Mouse (Mus musculus) forebrain, embryonic 14.5 days (tissue): ENCODE measurements around the gene Dhx35. TPM values are rescaled to one million over a fixed set of nuclear protein-coding genes. Genes with fewer than 3 reads are reported as not detected.

Experiments
- ATAC-seq: fragments of 200-750 bp; cut with Nextera tagmentation; 2 replicates; pipeline ENCODE4 v1.8.0; 2017; ENCODE audit warnings: mild to moderate bottlenecking, moderate library complexity
- DNase-seq: peaks from one replicate; pipeline ENCODE4 v3.0.0-alpha.2; 2015; ENCODE audit warnings: low spot score
- H3K27ac ChIP-seq: fragments of 300-500 bp; sonication (generic); 2 replicates; pipeline ENCODE4 v1.5.1; 2014; ENCODE audit warnings: low read depth, mild to moderate bottlenecking, control low read depth, low read length, moderate library complexity
- H3K27me3 ChIP-seq: fragments of 300-500 bp; sonication (generic); replicated peaks from 2 replicates; pipeline ENCODE4 v1.6.1; 2014; ENCODE audit warnings: low read length, control low read depth, mixed read lengths; ENCODE audit not compliant: control insufficient read depth, insufficient read depth
- H3K36me3 ChIP-seq: fragments of 300-500 bp; sonication (generic); 2 replicates; pipeline ENCODE4 v1.6.1; 2014; ENCODE audit warnings: low read length, control low read depth; ENCODE audit not compliant: control insufficient read depth, insufficient read depth
- H3K4me1 ChIP-seq: fragments of 300-500 bp; sonication (generic); 2 replicates; pipeline ENCODE4 v1.6.1; 2014; ENCODE audit warnings: antibody characterized with exemption, low read length, control low read depth; ENCODE audit not compliant: control insufficient read depth, insufficient read depth
- H3K4me2 ChIP-seq: fragments of 300-500 bp; sonication (generic); 2 replicates; pipeline ENCODE4 v1.6.1; 2014; ENCODE audit warnings: mild to moderate bottlenecking, control low read depth, low read length
- H3K4me3 ChIP-seq: fragments of 300-500 bp; sonication (generic); 2 replicates; pipeline ENCODE4 v1.5.1; 2014; ENCODE audit warnings: low read depth, low read length, control low read depth
- H3K9ac ChIP-seq: fragments of 300-500 bp; sonication (generic); 2 replicates; pipeline ENCODE4 v1.6.1; 2014; ENCODE audit warnings: mild to moderate bottlenecking, low read length, control low read depth, moderate library complexity
- H3K9me3 ChIP-seq: fragments of 300-500 bp; sonication (generic); replicated peaks from 2 replicates; pipeline ENCODE4 v1.6.1; 2016; ENCODE audit warnings: low read length, control low read depth, mixed read lengths; ENCODE audit not compliant: control insufficient read depth
- WGBS: fragments of 180-500 bp; shearing (Covaris S2); extraction: QIAGEN DNeasy Blood & Tissue Kit; methylation state at CpG from one replicate; pipeline ENCODE4 v1.1.7; 2014; 5-methylcytosine and 5-hydroxymethylcytosine counted together
- polyA plus RNA-seq: library from polyadenylated mRNA; unstranded; fragments of >200 nt; fragmentation: Nextera tagmentation; extraction: Ambion mirVana; gene quantifications from 2 replicates; pipeline ENCODE4 v1.2.1, GENCODE M21; 2014

Dhx35 gene
- 15.6 and 16.1 TPM in 2 replicates for polyA plus RNA-seq

GRCm38 (mm10) chr2:158794494-158795004, at the start of gene Dhx35:
TSS of gene Dhx35 (plus strand) at chr2:158794807.
- peak within 1 kb of the TSS; percentile 73 for H3K4me3 ChIP-seq
- WGBS = 0% methylated on average over 31 of the region's 33 CpGs
- H3K27ac ChIP-seq = peak within 1 kb of the TSS; percentile 77
- DNase-seq (peak; percentile 98), ATAC-seq (peak; percentile 100)
- H3K9me3 ChIP-seq = no peaks in the 10 kb centered on the region
- peak within 1 kb of the TSS; percentile 73 for H3K4me2 ChIP-seq
- H3K9ac ChIP-seq = peak within 1 kb of the TSS; percentile 78
- no peaks in the 10 kb centered on the region for H3K27me3 ChIP-seq
- peaks cover 10% of the 10 kb centered on the region for H3K4me1 ChIP-seq
- H3K36me3 ChIP-seq = no peaks in the 10 kb centered on the region

GRCm38 (mm10) chr2:158745049-158745482, 49.5 kb upstream of the Dhx35 start:
- 18% methylated on average over 2 of the region's 2 CpGs for WGBS
- H3K9ac ChIP-seq = no peak overlapping the region
- no peak overlapping the region for H3K4me3 ChIP-seq
- DNase-seq = peak; percentile 74
- no peaks in the 10 kb centered on the region for H3K4me1 ChIP-seq
- H3K27me3 ChIP-seq = no peaks in the 10 kb centered on the region
- no peak overlapping the region for H3K4me2 ChIP-seq
- no peaks in the 10 kb centered on the region for H3K9me3 ChIP-seq
- peak; percentile 78 for ATAC-seq
- H3K27ac ChIP-seq = no peak overlapping the region
- H3K36me3 ChIP-seq = no peaks in the 10 kb centered on the region

- ATAC-seq (no peak), DNase-seq (no peak)
- no peaks in the 10 kb centered on the region for H3K9me3 ChIP-seq
- H3K27me3 ChIP-seq = no peaks in the 10 kb centered on the region
- no peaks in the 10 kb centered on the region for H3K36me3 ChIP-seq
- H3K4me1 ChIP-seq = no peaks in the 10 kb centered on the region
- no peak overlapping the region for H3K4me3 ChIP-seq
- H3K4me2 ChIP-seq = no peak overlapping the region
- 71% methylated on average over 11 of the region's 11 CpGs for WGBS
- H3K9ac ChIP-seq = no peak overlapping the region
- no peak overlapping the region for H3K27ac ChIP-seq
Observed at GRCm38 (mm10) chr2:158746164-158746563, 48.4 kb upstream of the Dhx35 start.

DNA sequence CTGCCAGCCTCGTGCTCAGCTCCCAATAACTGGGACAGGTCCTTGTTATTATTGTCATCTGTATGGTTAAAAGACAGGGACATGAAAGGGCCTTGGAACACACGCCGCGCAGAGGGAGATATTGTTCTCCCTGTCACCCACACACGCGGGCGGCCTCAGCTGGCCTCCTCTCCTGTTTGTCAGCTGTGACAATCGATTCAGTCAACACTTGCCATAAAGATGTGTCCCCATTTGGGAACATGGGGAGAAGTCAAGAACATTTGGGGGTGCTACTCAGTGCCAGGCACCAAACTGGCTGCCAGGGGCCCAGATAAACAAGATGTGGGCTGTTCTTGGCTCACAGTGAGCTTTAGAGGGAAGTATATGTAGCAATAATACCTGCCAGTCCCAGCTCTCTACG, 45.2 kb upstream of the Dhx35 start:
- Histone ChIP-seq H3K4me1 (no peaks in the 10 kb centered on the region), H3K4me3 (no peak overlapping the region), H3K9ac (no peak overlapping the region), H3K27ac (no peak overlapping the region), H3K27me3 (no peaks in the 10 kb centered on the region), H3K36me3 (no peaks in the 10 kb centered on the region), H3K9me3 (no peaks in the 10 kb centered on the region), H3K4me2 (no peak overlapping the region)
- DNase-seq = no peak
- 80% methylated on average over 9 of the region's 9 CpGs for WGBS
- ATAC-seq = no peak

GRCm38 (mm10) chr2:158760231-158760630, 34.4 kb upstream of the Dhx35 start:
- no peak overlapping the region for H3K9ac ChIP-seq
- H3K4me3 ChIP-seq = no peak overlapping the region
- no peaks in the 10 kb centered on the region for H3K36me3 ChIP-seq
- no peak overlapping the region for H3K27ac ChIP-seq
- no peak overlapping the region for H3K4me2 ChIP-seq
- no peaks in the 10 kb centered on the region for H3K27me3 ChIP-seq
- H3K4me1 ChIP-seq = no peaks in the 10 kb centered on the region
- ATAC-seq (no peak), DNase-seq (no peak)
- 73% methylated on average over 2 of the region's 2 CpGs for WGBS
- H3K9me3 ChIP-seq = no peaks in the 10 kb centered on the region

DNA sequence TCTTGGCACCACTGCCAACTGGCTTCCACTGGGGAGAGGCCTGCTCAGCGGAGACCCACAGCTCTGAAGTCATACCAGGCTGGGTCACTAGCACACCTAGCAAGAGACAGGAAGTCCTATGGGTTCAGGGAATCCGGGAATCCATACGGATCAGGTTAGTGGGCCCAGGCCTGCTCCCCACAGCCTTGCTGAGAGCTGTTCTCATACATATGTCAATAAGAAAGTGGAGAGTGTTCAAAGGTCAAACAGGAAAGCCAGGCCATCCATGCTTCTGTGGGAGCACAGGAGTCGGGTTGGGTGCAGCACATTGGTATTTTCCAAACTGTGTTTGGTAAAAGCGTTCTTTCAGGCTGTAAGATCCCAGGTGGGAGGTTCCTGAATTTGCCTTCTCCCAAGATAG, 32.3 kb upstream of the Dhx35 start:
- WGBS = 90% methylated on average over 5 of the region's 5 CpGs
- no peak for ATAC-seq
- H3K4me2 ChIP-seq = no peak overlapping the region
- H3K27ac ChIP-seq = no peak overlapping the region
- no peak overlapping the region for H3K9ac ChIP-seq
- H3K36me3 ChIP-seq = no peaks in the 10 kb centered on the region
- DNase-seq = no peak
- H3K4me3 ChIP-seq = no peak overlapping the region
- no peaks in the 10 kb centered on the region for H3K4me1 ChIP-seq
- no peaks in the 10 kb centered on the region for H3K27me3 ChIP-seq
- no peaks in the 10 kb centered on the region for H3K9me3 ChIP-seq

DNA sequence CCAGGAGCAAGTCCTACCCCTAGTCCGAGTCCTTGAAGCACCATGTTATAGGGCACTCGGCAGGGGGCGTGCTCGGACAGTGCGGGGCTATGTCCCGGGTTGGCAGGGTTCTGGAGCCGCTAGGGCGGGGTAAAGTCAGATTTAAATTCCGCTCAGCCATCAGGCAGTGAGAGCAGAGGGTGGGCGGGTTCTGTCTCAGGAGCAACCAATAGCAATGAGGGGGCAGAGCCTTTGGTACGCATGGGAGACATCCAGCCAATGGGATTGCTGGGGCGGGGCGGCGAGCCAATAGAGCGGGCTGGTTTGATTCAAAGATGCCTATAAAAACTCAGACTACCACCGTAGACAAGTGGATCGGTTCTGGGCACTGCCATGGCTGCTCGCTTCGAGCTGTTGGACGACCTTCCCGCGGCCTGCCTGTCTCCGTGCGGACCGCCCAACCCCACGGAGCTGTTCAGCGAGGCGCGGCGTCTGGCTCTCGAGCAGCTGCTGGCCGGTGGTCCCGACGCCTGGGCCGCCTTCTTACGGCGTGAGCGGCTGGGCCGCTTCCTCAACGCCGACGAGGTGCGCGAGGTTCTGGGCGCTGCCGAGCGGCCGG, 26.8 kb upstream of the Dhx35 start, which contains the start of gene Fam83d:
Gene Fam83d (plus strand): TSS at position 352 of the 598 bp plus-strand sequence.
- Histone ChIP-seq H3K9me3 (no peaks in the 10 kb centered on the region), H3K4me1 (peaks cover 28% of the 10 kb centered on the region), H3K27ac (peak within 1 kb of the TSS; percentile 60; the same call in 1 of the 2 replicates), H3K4me2 (peak within 1 kb of the TSS; percentile 97), H3K36me3 (no peaks in the 10 kb centered on the region), H3K9ac (peak within 1 kb of the TSS; percentile 70), H3K27me3 (no peaks in the 10 kb centered on the region), H3K4me3 (peak within 1 kb of the TSS; percentile 66)
- ATAC-seq (peak; percentile 99), DNase-seq (peak; percentile 98)
- under 1% methylated on average over 44 of the region's 48 CpGs for WGBS

DNA sequence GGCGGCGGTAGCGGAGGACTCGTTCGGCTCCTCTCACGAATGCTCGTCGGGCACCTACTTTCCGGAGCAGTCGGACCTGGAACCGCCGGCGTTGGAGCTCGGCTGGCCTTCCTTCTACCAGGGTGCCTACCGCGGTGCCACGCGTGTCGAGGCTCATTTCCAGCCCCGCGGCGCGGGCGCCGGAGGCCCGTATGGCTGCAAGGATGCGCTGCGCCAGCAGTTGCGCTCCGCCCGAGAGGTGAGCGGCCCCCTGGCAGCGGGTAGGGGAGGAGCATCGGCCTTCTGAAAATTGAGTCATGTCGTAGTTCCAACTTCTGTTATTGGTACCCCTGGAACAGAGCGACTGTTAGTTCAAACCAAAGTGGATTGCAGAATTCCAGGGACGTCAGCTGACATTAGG, 26.3 kb upstream of the Dhx35 start:
- peak; percentile 29 for ATAC-seq
- 0% methylated on average over 37 of the region's 37 CpGs for WGBS

GRCm38 (mm10) chr2:158768771-158769170, 25.8 kb upstream of the Dhx35 start:
- Histone ChIP-seq H3K4me3 (peak overlapping the region; percentile 66), H3K4me2 (peak overlapping the region; percentile 97), H3K27ac (no peak overlapping the region), H3K27me3 (no peaks in the 10 kb centered on the region), H3K9me3 (no peaks in the 10 kb centered on the region), H3K4me1 (peaks cover 28% of the 10 kb centered on the region), H3K36me3 (0 out of 2 replicates have a peak, but pooled peaks cover 3% of the 10 kb centered on the region), H3K9ac (peak overlapping the region; percentile 70)
- no peak for ATAC-seq
- 11% methylated on average over 5 of the region's 5 CpGs for WGBS
- DNase-seq = no peak

More for the DNA sequence above, 26.3 kb upstream of the Dhx35 start:
- peak overlapping the region; percentile 97 for H3K4me2 ChIP-seq
- DNase-seq = peak; percentile 46
- no peaks in the 10 kb centered on the region for H3K27me3 ChIP-seq
- H3K9ac ChIP-seq = peak overlapping the region; percentile 70
- H3K36me3 ChIP-seq = 0 out of 2 replicates have a peak, but pooled peaks cover 3% of the 10 kb centered on the region
- H3K27ac ChIP-seq = peak overlapping the region; percentile 60; the same call in 1 of the 2 replicates
- H3K4me1 ChIP-seq = peaks cover 28% of the 10 kb centered on the region
- H3K9me3 ChIP-seq = no peaks in the 10 kb centered on the region
- peak overlapping the region; percentile 66 for H3K4me3 ChIP-seq
